Mouse (Mus musculus) liver (tissue): ENCODE data around the gene Gsap.

ENCODE experiments used
- DNase-seq: peaks from one replicate; pipeline ENCODE4 v3.0.0-alpha.2; 2020; ENCODE audit warnings: mixed read lengths

The Gsap gene

GRCm38 (mm10) chr5:21185764-21186685, at the start of gene Gsap:
Gene Gsap (plus strand): TSS chr5:21186255.
- DNase-seq = peak; percentile 71

- peak; percentile 9 for DNase-seq
Observed at GRCm38 (mm10) chr5:21136575-21136974, 49.5 kb upstream of the Gsap start.

GRCm38 (mm10) chr5:21139505-21139904, 46.5 kb upstream of the Gsap start:
- DNase-seq = no peak

DNA sequence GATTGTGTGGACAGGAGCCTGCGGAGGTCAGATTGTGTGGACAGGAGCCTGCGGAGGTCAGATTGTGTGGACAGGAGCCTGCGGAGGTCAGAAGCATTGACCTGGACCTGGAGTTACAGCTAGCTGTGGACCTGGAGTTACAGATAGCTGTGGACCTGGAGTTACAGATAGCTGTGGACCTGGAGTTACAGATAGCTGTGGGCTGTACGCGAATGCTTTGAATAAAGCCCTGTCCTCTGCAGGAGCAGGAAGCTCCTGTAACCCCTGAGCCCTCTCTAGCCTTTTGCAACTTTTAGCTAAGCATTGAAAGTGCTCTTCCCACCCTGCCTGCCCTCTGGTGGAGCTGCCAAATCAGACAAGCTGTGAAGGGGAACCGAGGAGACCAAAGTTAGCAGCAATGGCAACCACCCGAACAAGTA, 44.9 kb upstream of the Gsap start:
- peak; percentile 33 for DNase-seq

DNA sequence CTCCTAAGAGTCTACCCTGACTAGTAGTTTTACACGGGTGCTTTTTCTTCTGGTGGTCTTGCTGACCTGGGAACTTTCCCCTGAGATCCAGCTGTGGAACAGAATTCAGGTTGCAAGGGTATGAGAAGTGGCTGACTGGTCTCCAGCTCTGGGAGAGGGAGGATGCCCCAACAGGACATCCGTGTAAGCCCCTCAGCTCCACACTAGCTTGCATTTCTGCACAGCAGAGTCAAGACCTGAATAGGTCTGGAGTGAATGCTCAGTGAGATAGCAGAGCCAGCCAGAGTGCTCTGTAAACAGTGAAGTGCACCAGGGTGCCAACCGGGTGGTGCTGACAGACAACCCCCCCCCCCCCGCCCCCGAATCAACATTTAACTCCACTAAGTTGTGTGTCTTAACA, 44.4 kb upstream of the Gsap start:
- DNase-seq = peak; percentile 19

DNA sequence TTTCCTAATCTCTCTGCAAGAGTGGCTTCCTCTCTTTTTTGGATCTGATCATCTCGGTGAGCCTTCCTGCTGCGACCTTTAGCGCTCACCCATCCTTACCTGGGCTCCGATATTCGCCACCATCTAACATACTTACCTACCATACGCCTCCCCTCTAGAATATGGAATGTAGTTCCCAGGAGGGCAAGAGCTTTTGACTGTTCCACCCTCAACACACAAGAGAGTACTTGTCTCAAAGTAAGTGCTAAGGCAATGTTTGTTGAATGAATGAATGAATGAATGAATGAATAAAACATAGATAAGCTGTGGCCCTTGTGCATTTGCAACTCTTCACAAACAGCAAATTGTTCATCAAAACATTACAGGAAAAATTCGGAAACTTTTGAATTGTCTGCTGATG, 43.0 kb upstream of the Gsap start:
- no peak for DNase-seq

GRCm38 (mm10) chr5:21144506-21145169, 41.4 kb upstream of the Gsap start:
- DNase-seq = peak; percentile 29

GRCm38 (mm10) chr5:21148358-21148757, 37.7 kb upstream of the Gsap start:
- no peak for DNase-seq

- no peak for DNase-seq
Observed at GRCm38 (mm10) chr5:21153672-21154071, 32.4 kb upstream of the Gsap start.

DNA sequence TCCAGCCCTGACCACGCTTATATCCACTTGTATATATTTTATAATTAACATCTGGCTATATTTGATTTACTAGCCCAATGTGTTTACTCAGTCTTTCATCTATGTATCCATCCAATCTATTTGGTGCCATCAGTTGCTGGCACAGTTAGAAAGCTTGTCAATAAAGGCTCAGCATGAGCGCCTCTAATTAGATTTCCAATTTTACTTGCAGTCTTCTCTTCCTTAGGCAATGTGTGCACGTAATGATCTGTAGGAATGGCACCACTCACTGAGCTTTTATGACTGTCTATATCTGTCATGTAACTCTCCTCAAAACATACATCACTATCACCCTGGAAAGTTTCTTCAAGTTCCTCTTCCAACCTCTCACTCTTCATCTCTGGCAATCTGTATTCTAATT, 29.3 kb upstream of the Gsap start:
- DNase-seq = no peak

DNA sequence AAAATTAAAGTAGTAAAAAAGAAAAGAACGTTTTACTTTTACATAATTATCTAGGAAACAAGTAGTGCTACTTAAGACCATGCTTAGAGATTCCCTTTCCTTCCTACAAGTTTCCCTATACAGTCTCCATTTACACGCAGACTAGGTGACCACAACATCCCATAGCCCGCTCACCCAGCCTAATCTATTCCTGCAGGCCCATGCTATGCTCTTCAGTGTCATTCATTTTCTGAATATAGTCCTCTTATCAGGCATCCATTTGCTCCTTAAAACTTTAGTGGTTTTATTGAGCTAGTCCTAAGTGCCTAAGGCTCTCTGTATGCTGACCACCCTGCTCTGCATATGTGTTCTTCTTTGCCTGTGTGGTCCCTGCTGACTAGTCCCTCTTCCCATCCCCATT, 26.5 kb upstream of the Gsap start:
- DNase-seq = no peak

DNA sequence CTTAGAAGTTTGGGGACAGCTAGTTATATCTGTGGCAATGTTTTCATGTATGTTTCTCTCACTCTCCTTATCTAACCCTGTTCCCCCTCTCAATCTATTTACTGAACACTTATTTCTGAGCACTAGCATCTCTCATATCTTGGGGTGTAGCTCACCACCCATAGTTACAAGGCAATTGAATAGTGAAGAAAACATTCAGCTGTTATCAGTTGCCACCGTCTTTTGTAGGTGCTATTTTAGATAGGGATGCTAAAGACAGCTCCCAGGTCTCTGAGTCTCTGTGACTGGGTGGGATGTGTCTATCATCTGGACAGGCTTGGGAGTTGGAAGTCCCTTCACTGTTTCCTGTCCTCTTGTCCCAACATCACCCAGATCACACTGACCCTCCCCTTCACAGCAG, 25.3 kb upstream of the Gsap start:
- DNase-seq = no peak

- no peak for DNase-seq
Observed at GRCm38 (mm10) chr5:21163421-21163820, 22.6 kb upstream of the Gsap start.

- DNase-seq = no peak
Observed at GRCm38 (mm10) chr5:21168689-21169345, 17.2 kb upstream of the Gsap start.

- no peak for DNase-seq
Observed at GRCm38 (mm10) chr5:21169346-21169745, 16.7 kb upstream of the Gsap start.

GRCm38 (mm10) chr5:21169877-21170276, 16.2 kb upstream of the Gsap start:
- DNase-seq = no peak

DNA sequence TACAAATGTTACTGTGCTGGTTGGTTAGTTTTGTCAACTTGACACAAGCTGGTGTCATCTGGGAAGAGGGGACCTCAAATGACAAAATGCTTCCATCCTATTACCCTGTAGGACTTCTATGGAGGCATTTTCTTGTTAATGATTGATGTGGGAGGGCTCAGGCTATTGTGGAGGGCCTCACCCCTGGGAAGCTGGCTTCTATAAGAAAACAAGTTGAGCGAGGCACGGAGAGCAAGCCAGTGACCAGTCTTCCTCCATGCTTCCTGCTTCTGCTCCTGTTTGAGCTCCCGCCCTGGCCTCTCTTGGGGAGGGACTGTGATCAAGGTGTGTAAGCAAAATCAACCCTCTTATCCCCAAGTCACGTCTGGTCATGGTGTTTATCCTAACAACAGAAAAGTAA, 15.6 kb upstream of the Gsap start:
- no peak for DNase-seq

DNA sequence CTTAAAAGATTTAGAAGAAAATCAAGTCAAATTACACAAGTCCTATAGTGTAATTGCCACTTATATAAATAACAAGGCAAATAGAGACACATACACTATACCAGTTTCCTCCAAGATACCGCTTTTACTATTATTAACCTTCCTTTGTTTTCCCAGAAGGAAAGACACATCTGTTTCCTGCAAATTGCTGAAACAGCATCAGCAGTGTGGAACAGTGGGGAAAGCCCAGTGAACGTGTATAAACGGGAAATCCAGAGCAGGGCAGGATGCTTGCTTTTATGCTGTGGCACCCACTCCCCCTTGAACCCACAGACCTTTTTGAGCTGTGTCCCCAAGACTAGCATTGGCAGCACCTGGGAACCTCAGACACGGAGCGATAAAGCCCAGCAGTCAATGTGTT, 15.2 kb upstream of the Gsap start:
- no peak for DNase-seq

DNA sequence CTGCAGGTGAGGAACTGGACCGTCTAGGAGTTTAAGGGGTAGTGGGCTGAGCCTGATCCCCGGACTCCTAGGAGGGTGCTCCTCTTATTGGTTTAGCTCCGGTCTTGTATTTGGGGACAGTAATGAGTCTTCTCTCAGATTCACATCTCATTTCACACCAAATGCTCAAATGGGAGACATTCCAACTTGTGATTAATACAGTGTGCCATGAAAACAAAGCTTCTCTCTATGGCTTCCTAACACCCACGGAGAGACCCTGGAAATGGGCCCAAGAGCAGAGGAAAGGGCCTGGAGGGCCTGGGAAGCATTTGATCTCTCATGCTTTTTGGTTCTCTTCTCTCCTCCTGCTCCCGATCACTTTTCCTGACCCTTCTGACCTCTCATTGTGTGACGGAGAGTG, 14.7 kb upstream of the Gsap start:
- no peak for DNase-seq

- no peak for DNase-seq
Observed at GRCm38 (mm10) chr5:21172316-21172715, 13.7 kb upstream of the Gsap start.

GRCm38 (mm10) chr5:21175132-21176112, 10.6 kb upstream of the Gsap start:
- DNase-seq = no peak

GRCm38 (mm10) chr5:21179496-21179895, 6.6 kb upstream of the Gsap start:
- DNase-seq = no peak
